In genomic region chr12:118647270-118648042, GRCm38 (mm10) we compare ENCODE assay signal across 27 mouse cellular contexts.
DNase-seq lines count a peak whose midpoint lies in the region; ATAC-seq lines count a peak whose summit lies in the region.
"Had no signal": no experiment of that assay in that cellular context is flagged by ENCODE, and none has a peak within 500 bp of the region (broad histone marks: within the 10 kb centered on the region; RNA-seq: fewer than 3 reads in every experiment).

No protein-coding gene starts in this region.

- H3K4me1 ChIP-seq in forebrain, embryonic 16.5 days (replicated peaks; ENCODE audit: control insufficient read depth, insufficient read depth, low read length) = peaks cover 16% of the 10 kb centered on the region
- peaks cover 56% of the 10 kb centered on the region for H3K4me1 ChIP-seq in forebrain, embryonic 10.5 days
- peaks cover 32% of the 10 kb centered on the region for H3K4me1 ChIP-seq in midbrain, embryonic 12.5 days
- H3K4me1 ChIP-seq in midbrain, embryonic 10.5 days = peaks cover 53% of the 10 kb centered on the region
- peaks cover 32% of the 10 kb centered on the region for H3K4me1 ChIP-seq in midbrain, embryonic 13.5 days (replicated peaks)
- H3K4me1 ChIP-seq in midbrain, embryonic 15.5 days = peaks cover 6% of the 10 kb centered on the region
- H3K4me1 ChIP-seq: embryonic facial prominence, embryonic 15.5 days had no signal

- DNase-seq in forebrain, embryonic 10.5 days (ENCODE audit: extremely low spot score, low spot score) = no peak
- no peak for DNase-seq in midbrain, embryonic 10.5 days (ENCODE audit: low spot score)
- DNase-seq in urinary bladder, adult 2 months (ENCODE audit: low spot score) = no peak
- DNase-seq in heart, adult 8-10 months (ENCODE audit: low spot score) = no peak
- DNase-seq: adrenal gland, adult 2 months; adrenal gland, postnatal 14 days; cerebellum, adult 11-12 months; cerebellum, adult 8-10 months; cerebellum, postnatal 10 days; cerebellum, postnatal 36 days; embryo, embryonic 11 days; gastrocnemius, adult 2 months; gastrocnemius, postnatal 14 days; heart, adult 11 months; heart, postnatal 14 days; heart, postnatal 4 days had no signal

- ATAC-seq in forebrain, embryonic 16.5 days = peak; percentile 54
- peak; percentile 56 for ATAC-seq in midbrain, embryonic 12.5 days (ENCODE audit: low FRiP score, low read depth)
- ATAC-seq in midbrain, embryonic 13.5 days = peak; percentile 79
- ATAC-seq in midbrain, embryonic 15.5 days (replicated peaks) = peak; percentile 63
- ATAC-seq: CD4-positive, CD25-positive, alpha-beta regulatory T cell, adult 4 months; forebrain, embryonic 15.5 days; hindbrain, postnatal 0 days; inflammation-experienced regulatory T-cells, adult 6 months had no signal

- H3K36me3 ChIP-seq in forebrain, embryonic 16.5 days (ENCODE audit: control insufficient read depth, insufficient read depth) = no peaks in the 10 kb centered on the region
- no peaks in the 10 kb centered on the region for H3K36me3 ChIP-seq in forebrain, embryonic 10.5 days (replicated peaks)
- no peaks in the 10 kb centered on the region for H3K36me3 ChIP-seq in midbrain, embryonic 12.5 days
- H3K36me3 ChIP-seq in midbrain, embryonic 10.5 days = no peaks in the 10 kb centered on the region
- H3K36me3 ChIP-seq in midbrain, embryonic 13.5 days = no peaks in the 10 kb centered on the region
- no peaks in the 10 kb centered on the region for H3K36me3 ChIP-seq in midbrain, embryonic 15.5 days (replicated peaks)
- H3K36me3 ChIP-seq: embryonic facial prominence, embryonic 15.5 days; forebrain, embryonic 15.5 days; heart, embryonic 13.5 days had no signal

- no peak overlapping the region for H3K4me3 ChIP-seq in forebrain, embryonic 16.5 days (replicated peaks; ENCODE audit: low read length)
- no peak overlapping the region for H3K4me3 ChIP-seq in forebrain, embryonic 10.5 days
- no peak overlapping the region for H3K4me3 ChIP-seq in midbrain, embryonic 12.5 days
- H3K4me3 ChIP-seq in midbrain, embryonic 10.5 days = no peak overlapping the region
- no peak overlapping the region for H3K4me3 ChIP-seq in midbrain, embryonic 13.5 days (replicated peaks)
- H3K4me3 ChIP-seq in midbrain, embryonic 15.5 days = no peak overlapping the region
- H3K4me3 ChIP-seq: embryonic facial prominence, embryonic 15.5 days; forebrain, embryonic 15.5 days; gastrocnemius, adult 2 months; heart, embryonic 13.5 days had no signal

- no peaks in the 10 kb centered on the region for H3K9me3 ChIP-seq in forebrain, embryonic 16.5 days (ENCODE audit: control insufficient read depth, low read length)
- no peaks in the 10 kb centered on the region for H3K9me3 ChIP-seq in forebrain, embryonic 10.5 days
- no peaks in the 10 kb centered on the region for H3K9me3 ChIP-seq in midbrain, embryonic 12.5 days
- no peaks in the 10 kb centered on the region for H3K9me3 ChIP-seq in midbrain, embryonic 10.5 days (replicated peaks)
- no peaks in the 10 kb centered on the region; the same call in 1 of the 2 replicates for H3K9me3 ChIP-seq in midbrain, embryonic 13.5 days
- no peaks in the 10 kb centered on the region for H3K9me3 ChIP-seq in midbrain, embryonic 15.5 days
- H3K9me3 ChIP-seq: embryonic facial prominence, embryonic 15.5 days; forebrain, embryonic 15.5 days; heart, embryonic 13.5 days had no signal

- H3K9ac ChIP-seq in forebrain, embryonic 16.5 days (replicated peaks; ENCODE audit: low read depth, low read length) = no peak overlapping the region
- no peak overlapping the region for H3K9ac ChIP-seq in midbrain, embryonic 12.5 days (replicated peaks)
- no peak overlapping the region for H3K9ac ChIP-seq in midbrain, embryonic 13.5 days (replicated peaks)
- no peak overlapping the region for H3K9ac ChIP-seq in midbrain, embryonic 15.5 days
- H3K9ac ChIP-seq: embryonic facial prominence, embryonic 15.5 days; forebrain, embryonic 15.5 days; heart, embryonic 13.5 days; hindbrain, embryonic 14.5 days had no signal

- H3K27me3 ChIP-seq in forebrain, embryonic 16.5 days (replicated peaks; ENCODE audit: control insufficient read depth, insufficient read depth, low read length) = peaks cover 10% of the 10 kb centered on the region; the same call in 1 of the 2 replicates
- H3K27me3 ChIP-seq in forebrain, embryonic 10.5 days (ENCODE audit: poor library complexity, severe bottlenecking) = peaks cover 97% of the 10 kb centered on the region
- peaks cover 70% of the 10 kb centered on the region for H3K27me3 ChIP-seq in midbrain, embryonic 12.5 days
- peaks cover 86% of the 10 kb centered on the region for H3K27me3 ChIP-seq in midbrain, embryonic 10.5 days (ENCODE audit: low read depth, poor library complexity, severe bottlenecking)
- H3K27me3 ChIP-seq in midbrain, embryonic 13.5 days = peaks cover 86% of the 10 kb centered on the region
- H3K27me3 ChIP-seq in midbrain, embryonic 15.5 days (replicated peaks) = peaks cover 69% of the 10 kb centered on the region
- H3K27me3 ChIP-seq: embryonic facial prominence, embryonic 15.5 days; heart, embryonic 13.5 days had no signal

- 12% methylated on average over 12 of the region's 12 CpGs for WGBS in forebrain, embryonic 16.5 days
- 45% methylated on average over 12 of the region's 12 CpGs for WGBS in forebrain, embryonic 10.5 days
- WGBS in midbrain, embryonic 12.5 days = 27% methylated on average over 12 of the region's 12 CpGs
- WGBS in midbrain, embryonic 10.5 days = 50% methylated on average over 12 of the region's 12 CpGs
- WGBS in midbrain, embryonic 13.5 days = 20% methylated on average over 12 of the region's 12 CpGs
- WGBS in midbrain, embryonic 15.5 days = 16% methylated on average over 12 of the region's 12 CpGs

- no peak overlapping the region for H3K27ac ChIP-seq in forebrain, embryonic 16.5 days (ENCODE audit: low read length)
- no peak overlapping the region for H3K27ac ChIP-seq in forebrain, embryonic 10.5 days
- H3K27ac ChIP-seq in midbrain, embryonic 12.5 days (replicated peaks) = no peak overlapping the region
- no peak overlapping the region for H3K27ac ChIP-seq in midbrain, embryonic 10.5 days (replicated peaks)
- H3K27ac ChIP-seq in midbrain, embryonic 13.5 days = no peak overlapping the region
- no peak overlapping the region for H3K27ac ChIP-seq in midbrain, embryonic 15.5 days
- H3K27ac ChIP-seq: embryonic facial prominence, embryonic 15.5 days; forebrain, embryonic 15.5 days; gastrocnemius, adult 2 months; heart, embryonic 13.5 days; hindbrain, embryonic 14.5 days; hindbrain, postnatal 0 days had no signal

- H3K4me2 ChIP-seq in forebrain, embryonic 16.5 days (ENCODE audit: low read length) = no peak overlapping the region
- H3K4me2 ChIP-seq in midbrain, embryonic 12.5 days (replicated peaks) = no peak overlapping the region
- H3K4me2 ChIP-seq in midbrain, embryonic 13.5 days (replicated peaks) = no peak overlapping the region
- H3K4me2 ChIP-seq in midbrain, embryonic 15.5 days = no peak overlapping the region
- H3K4me2 ChIP-seq: embryonic facial prominence, embryonic 15.5 days; forebrain, embryonic 15.5 days; heart, embryonic 13.5 days; hindbrain, embryonic 14.5 days had no signal
